Comparison of ENCODE assay signal across 9 mouse cellular contexts in genomic region chr2:122533378-122533777, GRCm38 (mm10). TPM values are rescaled to one million over a fixed set of nuclear protein-coding genes. Genes with fewer than 3 reads are reported as not detected.
DNase-seq lines count a peak whose midpoint lies in the region; ATAC-seq lines count a peak whose summit lies in the region.
"Had no signal": no experiment of that assay in that cellular context is flagged by ENCODE, and none has a peak within 500 bp of the region (broad histone marks: within the 10 kb centered on the region; RNA-seq: fewer than 3 reads in every experiment).

No protein-coding gene starts in this region.

- H3K9ac ChIP-seq in kidney, embryonic 16.5 days (replicated peaks; ENCODE audit: low read length): no peak overlapping the region
- no peak overlapping the region for H3K9ac ChIP-seq in intestine, embryonic 15.5 days

- intact Hi-C loops in left cerebral cortex, postnatal 10 days (cut with DNase I): no loop called here

- no peaks in the 10 kb centered on the region for H3K27me3 ChIP-seq in kidney, embryonic 16.5 days (ENCODE audit: insufficient read depth, low read length)
- H3K27me3 ChIP-seq in intestine, embryonic 15.5 days (replicated peaks): no peaks in the 10 kb centered on the region

- no peak overlapping the region for H3K4me3 ChIP-seq in kidney, embryonic 16.5 days (ENCODE audit: low read length)
- H3K4me3 ChIP-seq in intestine, embryonic 15.5 days (replicated peaks): no peak overlapping the region

- peak; percentile 2 for DNase-seq in kidney, adult 11 months
- DNase-seq in brain, adult 2 months (ENCODE audit: low read depth, low spot score): peak; percentile 69
- peak; percentile 36 for DNase-seq in gonadal fat pad, adult 2 months (ENCODE audit: low read depth)
- DNase-seq in left cerebral cortex, postnatal 10 days (ENCODE audit: extremely low spot score in 1 of 2, low spot score in 2 of 2): peak; percentile 12 to 49
- no peak for DNase-seq in neural tube, embryonic 10.5 days (ENCODE audit: extremely low spot score, low spot score)

- H3K9me3 ChIP-seq in kidney, embryonic 16.5 days (ENCODE audit: low read length): no peaks in the 10 kb centered on the region
- H3K9me3 ChIP-seq in intestine, embryonic 15.5 days: no peaks in the 10 kb centered on the region

- no peaks in the 10 kb centered on the region for H3K4me1 ChIP-seq in kidney, embryonic 16.5 days (ENCODE audit: insufficient read depth, low read length)
- H3K4me1 ChIP-seq in intestine, embryonic 15.5 days (replicated peaks): no peaks in the 10 kb centered on the region

- no peak overlapping the region for H3K27ac ChIP-seq in kidney, embryonic 16.5 days (ENCODE audit: low read length)
- no peak overlapping the region for H3K27ac ChIP-seq in intestine, embryonic 15.5 days

- WGBS in kidney, embryonic 16.5 days: 70% methylated on average over 2 of the region's 2 CpGs
- WGBS in intestine, embryonic 15.5 days: 79% methylated on average over 2 of the region's 2 CpGs

- no peak overlapping the region for H3K4me2 ChIP-seq in kidney, embryonic 16.5 days (replicated peaks; ENCODE audit: low read depth, low read length)
- no peak overlapping the region for H3K4me2 ChIP-seq in intestine, embryonic 15.5 days (replicated peaks)
- H3K4me2 ChIP-seq: heart, embryonic 11.5 days had no signal

- no peak for ATAC-seq in kidney, embryonic 16.5 days (ENCODE audit: low FRiP score, low TSS enrichment)
- no peak for ATAC-seq in intestine, embryonic 15.5 days

- no peaks in the 10 kb centered on the region for H3K36me3 ChIP-seq in kidney, embryonic 16.5 days (ENCODE audit: insufficient read depth, low read length)
- H3K36me3 ChIP-seq in intestine, embryonic 15.5 days: no peaks in the 10 kb centered on the region

RNA-seq across cellular contexts. Expression of gene Gm14085, which starts 48.6 kb away (rescaled TPM):
- 0.07 and 0.08 TPM in 2 replicates for polyA plus RNA-seq in kidney, embryonic 16.5 days (2015; fragmentation: Nextera tagmentation; extraction: Ambion mirVana)
- 0.03 and 0.62 TPM in 2 replicates for polyA plus RNA-seq in gonadal fat pad, adult 2 months (2012; rRNA removed)
- not detected for total RNA-seq in left cerebral cortex, postnatal 10 days (2021)
- 0.36 and 0.40 TPM in 2 replicates for polyA plus RNA-seq in intestine, embryonic 15.5 days (2015; fragmentation: Nextera tagmentation; extraction: Ambion mirVana)
- polyA plus RNA-seq: heart, embryonic 11.5 days; limb, embryonic 11.5 days had no signal
